Mouse (Mus musculus): Measurements from ENCODE around the gene Calhm2.
A peak's percentile ranks its signal among the peaks of the same experiment; 100 is the strongest.

DNA sequence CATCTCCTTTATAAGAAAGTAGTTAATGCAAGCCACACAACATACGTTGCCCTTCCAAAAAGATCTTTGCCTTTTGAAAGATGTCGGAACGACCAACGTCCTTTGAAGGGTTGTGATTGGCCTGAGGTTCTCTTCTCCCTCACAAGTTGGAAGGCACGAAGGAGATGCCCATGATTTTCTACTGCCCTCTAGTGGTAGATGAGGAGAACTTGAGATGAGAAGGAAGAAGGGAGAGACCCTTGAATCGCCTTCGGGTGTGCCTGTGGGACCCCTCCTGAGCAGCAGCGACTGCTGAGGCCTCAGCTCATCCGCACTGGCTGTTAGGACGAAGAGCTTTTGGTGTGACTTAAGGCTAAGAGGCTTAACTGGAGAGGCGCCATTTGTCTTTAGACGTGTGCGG lies 30.1 kb upstream of the Calhm2 start:
- peak; percentile 94 for TF ChIP-seq CTCF (IDR thresholded peaks at IDR 0.05; ENCODE audit: low read depth)
- TF ChIP-seq EP300 (optimal IDR thresholded peaks at IDR 0.05): no peak
